Mouse (Mus musculus) small intestine, adult 2 months (tissue): ENCODE data around the gene Rhcg. TPM values are rescaled to one million over a fixed set of nuclear protein-coding genes. Genes with fewer than 3 reads are reported as not detected.

Experiments used
- H3K27ac ChIP-seq: fragments of 200-500 bp; 2 replicates; pipeline ENCODE4 v1.5.1; 2012; ENCODE audit warnings: low read depth, low read length, control low read depth, inconsistent platforms; ENCODE audit not compliant: insufficient read depth
- H3K27me3 ChIP-seq: fragments of 200-500 bp; 2 replicates; pipeline ENCODE4 v1.6.1; 2012; ENCODE audit warnings: mild to moderate bottlenecking, moderate library complexity, low read length, inconsistent platforms; ENCODE audit not compliant: control insufficient read depth, insufficient read depth
- H3K36me3 ChIP-seq: fragments of 200-500 bp; 2 replicates; pipeline ENCODE4 v1.6.1; 2012; ENCODE audit warnings: mild to moderate bottlenecking, low read length, control low read depth, inconsistent platforms; ENCODE audit not compliant: control insufficient read depth, insufficient read depth
- H3K4me1 ChIP-seq: fragments of 200-500 bp; 2 replicates; pipeline ENCODE4 v1.6.1; 2012; ENCODE audit warnings: low read length, inconsistent platforms, mixed read lengths; ENCODE audit not compliant: control insufficient read depth, insufficient read depth, insufficient read length
- H3K4me3 ChIP-seq: fragments of 200-500 bp; 2 replicates; pipeline ENCODE4 v1.5.1; 2012; ENCODE audit warnings: low read depth, mild to moderate bottlenecking, control low read depth, inconsistent platforms, low read length, moderate library complexity
- CTCF ChIP-seq: fragments of 200-500 bp; IDR thresholded peaks from 2 replicates; pipeline ENCODE4 v1.5.1; 2012; ENCODE audit warnings: low read depth, mild to moderate bottlenecking, control low read depth, inconsistent platforms, low read length, moderate library complexity, mixed read lengths; ENCODE audit not compliant: insufficient replicate concordance, insufficient read length; ENCODE audit errors: extremely low read depth
- POLR2A ChIP-seq: fragments of 200-500 bp; IDR thresholded peaks from 2 replicates; pipeline ENCODE4 v1.6.1; 2012; ENCODE audit warnings: low read depth, mild to moderate bottlenecking, control low read depth, inconsistent platforms, low read length, moderate library complexity
- WGBS: fragments of 180-500 bp; shearing (Covaris S2); methylation state at CpG from one replicate; pipeline ENCODE4 v1.1.7; 2018; 5-methylcytosine and 5-hydroxymethylcytosine counted together
- polyA plus RNA-seq: library from polyadenylated mRNA; depleted of rRNA; stranded (reverse); fragments of >200 nt; gene quantifications from 2 replicates; pipeline ENCODE4 v1.2.3, GENCODE M21; 2012

The Rhcg gene
- polyA plus RNA-seq, 1 experiment, result not detected

- peaks cover 10% of the 10 kb centered on the region for H3K27me3 ChIP-seq
Observed at GRCm38 (mm10) chr7:79619493-79619892, 2.0 kb upstream of the Rhcg start.

DNA sequence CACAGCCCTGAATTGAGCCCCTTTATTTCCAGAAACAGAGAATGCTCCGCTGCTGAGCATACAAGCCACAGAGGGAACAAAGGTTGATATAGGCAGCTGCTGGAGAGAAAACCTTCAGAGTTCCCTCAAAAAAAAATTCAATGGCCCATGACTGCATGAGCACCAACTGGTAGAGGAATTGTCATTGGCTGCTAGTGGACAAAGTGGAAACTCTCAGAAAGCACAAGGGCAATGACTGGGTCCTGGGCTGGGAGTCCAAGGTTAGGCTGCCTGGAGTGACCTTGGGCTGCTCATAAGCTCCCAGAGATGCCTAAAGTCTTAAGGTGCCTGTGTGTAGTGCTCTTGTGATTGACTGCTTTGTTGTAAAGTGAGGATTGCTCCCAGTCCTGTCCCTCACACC, 1.5 kb downstream of the Rhcg start:
- peaks cover 10% of the 10 kb centered on the region for H3K27me3 ChIP-seq
- no peak overlapping the region for H3K27ac ChIP-seq
- H3K4me1 ChIP-seq, result no peaks in the 10 kb centered on the region
- H3K36me3 ChIP-seq, result no peaks in the 10 kb centered on the region
- no peak for TF ChIP-seq CTCF
- no peak for TF ChIP-seq POLR2A
- no peak overlapping the region for H3K4me3 ChIP-seq
- WGBS, result 43% methylated on average over 1 of the region's 1 CpGs

More at GRCm38 (mm10) chr7:79619493-79619892, 2.0 kb upstream of the Rhcg start:
- Histone ChIP-seq H3K36me3 (no peaks in the 10 kb centered on the region), H3K4me3 (no peak overlapping the region), H3K4me1 (no peaks in the 10 kb centered on the region), H3K27ac (no peak overlapping the region)
- WGBS, result 56% methylated on average over 4 of the region's 4 CpGs
- TF ChIP-seq POLR2A (no peak), CTCF (no peak)

DNA sequence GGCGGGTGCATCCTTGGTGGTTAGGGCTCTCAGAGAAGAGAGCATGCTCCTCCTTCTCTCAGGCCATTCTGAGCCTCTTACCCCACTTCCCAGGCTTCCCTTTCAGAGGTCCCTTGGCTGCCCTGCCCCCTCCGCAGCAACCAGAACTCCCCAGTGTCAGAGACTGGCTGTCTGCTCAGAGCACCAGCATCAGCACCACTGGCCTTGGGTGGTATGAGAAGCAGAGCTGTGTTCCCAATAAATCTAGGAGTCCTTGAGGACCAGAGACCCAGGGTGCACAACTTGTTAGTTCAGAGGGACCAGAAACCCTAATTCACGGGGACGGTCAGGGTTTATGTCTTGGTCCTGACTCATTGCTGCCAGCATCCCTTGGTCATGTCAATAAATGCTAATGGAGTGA, 2.4 kb downstream of the Rhcg start:
- peaks cover 10% of the 10 kb centered on the region for H3K27me3 ChIP-seq
- 72% methylated on average over 4 of the region's 4 CpGs for WGBS
- TF ChIP-seq CTCF, result no peak
- TF ChIP-seq POLR2A, result no peak
- H3K4me1 ChIP-seq, result no peaks in the 10 kb centered on the region
- H3K36me3 ChIP-seq, result no peaks in the 10 kb centered on the region
- H3K27ac ChIP-seq, result no peak overlapping the region
- no peak overlapping the region for H3K4me3 ChIP-seq

DNA sequence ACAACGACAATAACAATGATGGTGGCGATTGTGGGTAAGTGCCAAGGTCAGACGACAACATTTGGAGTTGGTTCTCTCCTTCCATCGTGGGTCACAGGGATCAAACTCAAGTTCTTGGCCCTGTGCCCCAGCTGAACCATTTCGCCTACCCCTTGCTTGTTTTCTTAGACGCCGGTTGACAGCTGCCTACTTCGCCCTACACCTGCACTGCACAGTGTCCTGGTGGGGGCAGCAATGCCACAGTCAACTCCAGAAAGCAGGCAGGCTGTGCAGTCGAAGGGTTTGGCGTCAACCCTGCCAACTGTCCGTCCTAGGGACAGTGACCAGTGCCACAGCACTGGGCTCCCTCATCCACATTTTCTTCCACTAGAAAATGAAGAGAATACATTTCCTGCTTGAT, 4.1 kb downstream of the Rhcg start:
- no peaks in the 10 kb centered on the region for H3K36me3 ChIP-seq
- no peak overlapping the region for H3K4me3 ChIP-seq
- H3K27ac ChIP-seq, result no peak overlapping the region
- peaks cover 9% of the 10 kb centered on the region for H3K27me3 ChIP-seq
- no peaks in the 10 kb centered on the region for H3K4me1 ChIP-seq
- TF ChIP-seq POLR2A (no peak), CTCF (no peak)
- 43% methylated on average over 11 of the region's 11 CpGs for WGBS

- TF ChIP-seq CTCF (peak; percentile 64; the same call in 1 of the 2 replicates), POLR2A (no peak)
- Histone ChIP-seq H3K36me3 (no peaks in the 10 kb centered on the region), H3K27ac (no peak overlapping the region), H3K4me3 (no peak overlapping the region), H3K27me3 (peaks cover 7% of the 10 kb centered on the region), H3K4me1 (no peaks in the 10 kb centered on the region)
- WGBS, result 9% methylated on average over 6 of the region's 6 CpGs
Observed at GRCm38 (mm10) chr7:79612783-79613182, 4.7 kb downstream of the Rhcg start.

DNA sequence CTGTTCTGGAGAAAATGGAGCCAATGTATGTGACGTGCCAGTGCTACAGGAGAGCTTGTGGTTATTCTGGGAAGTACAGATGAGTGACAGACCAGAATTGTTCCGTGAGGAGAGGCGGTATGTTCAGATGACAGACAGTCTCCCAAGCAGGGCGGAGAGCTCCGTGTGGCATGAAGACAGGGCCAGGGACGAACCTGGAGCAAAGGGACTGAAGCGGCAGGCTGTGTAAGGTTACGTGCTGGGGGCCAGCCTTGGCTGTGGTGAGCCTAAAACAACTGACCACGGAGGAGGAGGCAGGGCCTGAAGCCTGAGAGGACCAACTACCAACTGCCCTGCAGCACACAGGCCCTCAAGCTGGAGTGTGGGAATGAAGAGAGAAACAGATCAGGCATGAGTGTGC, 5.6 kb downstream of the Rhcg start:
- Histone ChIP-seq H3K36me3 (no peaks in the 10 kb centered on the region), H3K4me1 (no peaks in the 10 kb centered on the region), H3K27ac (no peak overlapping the region), H3K27me3 (peaks cover 5% of the 10 kb centered on the region), H3K4me3 (no peak overlapping the region)
- TF ChIP-seq CTCF (no peak), POLR2A (no peak)
- 79% methylated on average over 9 of the region's 9 CpGs for WGBS

DNA sequence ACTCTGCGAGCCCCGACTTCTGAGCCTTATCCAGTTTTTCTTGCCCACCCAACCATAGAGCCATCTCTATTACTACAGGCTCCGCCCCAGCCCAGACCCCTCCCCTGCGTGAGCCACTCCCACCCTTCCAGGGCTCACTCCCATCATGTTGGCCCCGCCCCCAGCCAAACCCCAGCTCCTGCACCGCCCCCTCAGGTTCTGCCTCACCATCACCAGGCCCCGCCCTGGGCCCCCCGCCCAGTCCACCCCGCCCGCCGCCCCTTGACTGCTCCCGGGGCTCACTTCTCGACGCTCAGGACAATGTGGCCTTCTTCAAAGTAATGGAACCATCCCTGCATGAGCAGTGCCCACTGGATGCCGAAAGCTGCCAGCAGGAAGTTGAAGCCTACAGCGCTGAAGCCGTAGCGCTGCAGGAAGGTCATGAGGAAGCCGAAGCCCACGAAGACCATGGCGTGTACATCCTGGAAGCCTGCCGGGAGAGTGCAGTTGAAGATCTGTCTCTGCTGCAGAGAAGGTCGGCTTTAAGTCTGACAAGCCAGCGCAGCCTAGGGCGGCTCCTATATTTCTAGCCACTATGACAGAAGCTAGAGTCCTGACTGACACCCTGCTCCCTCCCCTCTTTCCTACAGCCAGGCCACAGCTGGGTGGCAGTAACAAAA, 10.1 kb downstream of the Rhcg start:
- 3% methylated on average over 25 of the region's 25 CpGs for WGBS
- no peaks in the 10 kb centered on the region for H3K36me3 ChIP-seq
- H3K27me3 ChIP-seq, result peaks cover 14% of the 10 kb centered on the region
- H3K27ac ChIP-seq, result no peak overlapping the region
- no peak overlapping the region for H3K4me3 ChIP-seq
- TF ChIP-seq CTCF, result no peak
- no peak for TF ChIP-seq POLR2A
- no peaks in the 10 kb centered on the region for H3K4me1 ChIP-seq

DNA sequence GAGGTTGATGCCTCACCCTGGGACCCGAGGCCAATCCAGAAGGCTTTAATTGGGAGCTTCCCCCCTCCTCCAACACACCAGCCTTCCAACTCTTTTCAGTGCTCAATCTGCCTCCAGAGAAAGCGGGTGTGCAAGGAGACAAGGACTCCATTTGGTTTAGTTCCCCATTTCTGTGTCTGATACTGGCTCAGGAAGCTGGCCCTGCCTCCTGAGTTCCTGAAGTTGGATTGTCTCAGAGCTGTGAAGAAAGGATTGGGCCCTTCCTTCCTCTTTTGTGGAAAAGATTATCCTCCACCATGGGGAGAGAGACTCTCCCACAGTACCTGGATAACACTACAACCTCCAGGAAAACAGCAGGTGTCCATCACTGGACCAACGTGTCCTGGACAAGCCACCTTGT, 10.7 kb downstream of the Rhcg start:
- 32% methylated on average over 3 of the region's 3 CpGs for WGBS
- H3K36me3 ChIP-seq, result no peaks in the 10 kb centered on the region
- H3K27me3 ChIP-seq, result peaks cover 14% of the 10 kb centered on the region
- TF ChIP-seq POLR2A (no peak), CTCF (no peak)
- H3K4me1 ChIP-seq, result no peaks in the 10 kb centered on the region
- no peak overlapping the region for H3K4me3 ChIP-seq
- no peak overlapping the region for H3K27ac ChIP-seq
